Mouse (Mus musculus) 416B (cell line): ENCODE results near the gene Arl8b.
"Not testable (repeated sequence)": the region's sequence is repeated elsewhere in the genome, so short reads cannot be mapped to it uniquely, and the experiment has no call there.

Experiments
- DNase-seq: peaks from one replicate; pipeline ENCODE4 v3.0.0; 2011; ENCODE audit warnings: low read depth

Gene Arl8b

DNA sequence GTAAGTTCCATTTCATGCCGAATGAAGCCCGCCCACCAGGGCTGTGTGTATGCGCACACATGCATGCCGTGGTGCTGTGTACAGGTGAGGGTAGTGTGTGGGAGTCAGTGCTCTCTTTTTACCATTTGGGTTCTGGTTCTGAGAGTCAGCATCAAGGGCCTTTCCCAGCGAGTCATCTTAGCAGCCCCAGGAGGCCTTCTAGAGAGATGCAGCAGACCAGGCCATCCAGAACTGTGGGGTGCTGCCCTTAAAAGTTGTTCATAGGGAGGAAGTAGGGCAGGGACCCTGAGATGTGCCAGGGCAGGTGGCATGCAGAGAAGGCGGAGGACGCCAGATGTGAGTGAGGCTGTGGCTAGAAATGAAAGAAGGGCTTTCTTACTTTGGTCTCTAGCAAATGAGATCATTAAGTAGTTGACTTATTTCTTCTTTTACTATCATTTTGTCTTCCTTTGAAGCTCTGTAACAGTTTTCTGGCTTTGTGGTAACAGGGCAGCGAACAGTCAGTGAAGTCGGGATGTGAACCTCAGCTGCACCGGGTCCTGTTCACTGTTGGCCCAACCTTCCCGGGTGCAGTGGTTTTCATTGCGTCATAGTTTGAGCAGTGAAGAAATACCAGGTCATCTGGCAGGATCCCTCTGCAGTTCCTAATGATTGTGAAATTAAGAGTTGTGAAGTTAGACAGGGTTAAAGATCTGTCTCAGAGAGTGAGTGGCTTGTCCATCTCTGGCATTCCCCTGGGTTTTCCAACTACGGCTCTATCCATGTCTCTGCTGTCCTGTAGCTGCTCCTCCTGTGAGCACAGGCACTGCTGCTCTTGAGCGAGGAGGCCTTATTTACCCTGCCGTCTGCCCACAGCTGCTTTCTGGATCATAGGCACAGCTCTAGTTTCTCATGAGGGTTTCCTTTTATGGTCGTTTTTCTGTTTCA is 53.1 kb downstream of the Arl8b start:
- DNase-seq, result peak; percentile 89

DNA sequence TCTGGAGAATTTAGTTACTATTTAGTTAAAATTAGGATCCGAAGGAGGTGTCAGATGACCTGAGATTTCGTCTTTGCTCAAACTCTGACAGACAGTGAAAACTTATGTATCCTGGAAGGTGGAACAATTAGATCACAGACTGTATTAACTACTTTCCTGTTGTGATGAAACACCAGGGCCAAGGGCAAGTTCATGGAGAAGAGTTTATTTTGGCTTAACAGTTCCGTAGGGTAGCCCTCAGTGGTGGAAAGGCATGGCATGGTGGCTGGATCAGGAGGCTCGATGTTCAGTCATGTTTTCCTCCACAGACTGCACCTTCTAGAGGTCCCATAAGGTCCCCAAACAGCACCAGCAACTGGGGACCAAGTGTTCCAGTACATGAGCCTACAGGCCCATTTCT is 54.2 kb downstream of the Arl8b start:
- no peak for DNase-seq

DNA sequence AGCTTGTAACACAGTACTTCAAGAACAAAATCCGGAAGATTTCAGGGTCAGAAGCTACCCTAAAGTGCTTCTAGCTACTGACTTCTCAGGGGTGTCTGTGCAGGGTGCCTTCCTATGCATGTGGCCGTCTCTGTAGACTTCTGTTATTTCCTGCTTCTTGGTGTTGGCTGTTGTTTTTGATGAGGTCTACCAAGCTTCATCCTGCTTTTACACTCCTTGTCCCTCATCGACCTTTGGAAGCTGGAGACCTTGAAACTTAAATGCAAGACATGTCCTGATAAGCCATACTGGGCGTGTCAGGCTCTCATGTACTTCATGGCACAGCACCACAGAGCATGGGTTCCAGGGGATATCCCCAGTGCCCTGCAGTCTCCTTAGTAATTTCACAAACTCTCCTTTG is 55.1 kb downstream of the Arl8b start:
- DNase-seq, result no peak

DNA sequence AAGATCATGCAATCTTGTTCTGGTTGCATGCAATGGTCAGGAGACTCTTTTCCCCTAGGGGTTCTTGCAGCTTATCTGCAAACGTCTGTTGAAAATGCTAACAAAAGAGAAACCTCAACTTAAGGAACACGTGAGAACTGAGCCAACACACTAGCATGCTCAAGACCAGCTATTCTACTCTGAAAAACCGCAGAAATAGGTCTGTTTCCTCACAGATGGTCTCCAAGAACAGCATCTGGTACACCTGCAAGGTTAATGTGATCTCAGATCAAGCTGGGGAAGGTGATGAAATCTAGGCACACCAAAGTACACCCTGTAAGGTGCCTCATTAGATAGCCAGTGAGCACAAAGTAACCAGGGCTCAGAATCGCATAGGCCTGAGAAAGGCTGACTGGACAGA is 56.5 kb downstream of the Arl8b start:
- DNase-seq, result no peak

DNA sequence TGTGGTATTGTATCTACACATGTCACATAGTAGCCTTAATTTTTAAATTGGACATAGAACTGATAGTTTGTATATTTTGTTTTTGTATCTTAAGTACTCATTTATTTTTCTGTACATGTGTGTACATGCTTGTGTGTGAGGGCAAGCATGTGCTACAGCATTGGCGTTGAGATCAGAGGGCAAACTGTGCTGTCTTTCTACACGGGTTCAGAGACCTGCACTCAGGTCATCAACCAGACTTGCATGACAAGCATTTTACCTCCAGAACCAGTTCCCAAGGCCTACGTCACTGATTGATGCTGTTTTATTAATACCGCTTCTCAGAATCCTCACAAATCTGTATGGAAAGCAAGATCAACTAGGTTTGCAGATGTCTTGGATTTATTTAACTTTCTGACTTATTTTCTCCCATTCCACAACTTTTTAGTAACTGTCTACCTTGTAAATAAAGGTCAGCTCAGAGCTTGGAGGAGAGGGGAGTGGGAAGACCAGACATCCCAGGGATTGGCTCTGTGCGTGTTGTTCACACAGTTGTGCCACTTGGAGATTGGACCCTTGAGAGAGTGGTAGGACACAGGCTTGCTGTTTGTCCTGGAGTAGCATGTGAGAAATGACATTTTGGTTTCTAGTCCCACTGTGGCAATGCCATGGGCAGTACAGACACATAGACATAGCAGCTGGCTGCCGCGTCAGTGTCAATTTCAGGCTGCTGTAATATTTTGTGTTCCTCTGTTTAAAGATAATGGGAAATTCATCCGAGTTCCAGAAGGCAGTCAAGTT is 58.2 kb downstream of the Arl8b start:
- no peak for DNase-seq

DNA sequence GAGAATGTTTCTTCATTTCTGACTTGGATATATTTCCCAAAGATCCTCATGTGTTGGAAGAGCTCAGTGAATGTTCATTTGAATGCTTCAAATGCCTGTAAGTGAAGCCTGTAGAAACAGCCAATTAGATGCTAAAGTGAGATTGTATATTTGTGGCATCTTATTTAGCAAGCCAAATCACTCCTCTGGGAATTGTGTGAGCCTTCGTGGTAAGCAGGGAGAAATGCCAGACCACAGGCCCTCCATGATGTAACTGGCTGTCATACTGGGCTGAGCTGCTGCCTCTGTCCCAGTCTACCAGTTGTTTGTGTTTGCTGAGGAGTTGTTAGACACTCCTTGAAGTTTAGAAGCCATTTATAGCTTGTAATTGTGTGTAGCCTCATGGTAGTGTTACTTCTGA is 60.8 kb downstream of the Arl8b start:
- DNase-seq, result peak; percentile 37

DNA sequence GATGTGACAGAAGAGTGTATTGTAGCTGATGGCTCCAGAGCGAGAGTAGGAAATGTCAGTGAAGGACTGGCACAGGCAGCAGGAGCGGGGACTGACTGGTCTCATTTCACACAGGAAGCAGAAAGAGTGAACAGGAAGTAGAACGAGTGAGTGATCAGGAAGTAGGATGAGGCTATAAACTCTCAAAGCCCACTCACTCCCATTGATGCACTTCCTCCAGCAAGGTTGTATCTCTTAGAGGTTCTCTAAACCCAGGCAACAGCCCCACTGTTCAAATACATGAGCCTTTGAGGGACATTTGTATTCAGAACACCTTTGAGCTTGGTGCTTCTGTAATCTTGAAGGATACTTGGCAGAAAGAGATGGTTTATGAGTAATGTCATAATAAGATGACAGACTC is 61.2 kb downstream of the Arl8b start:
- peak; percentile 57 for DNase-seq

DNA sequence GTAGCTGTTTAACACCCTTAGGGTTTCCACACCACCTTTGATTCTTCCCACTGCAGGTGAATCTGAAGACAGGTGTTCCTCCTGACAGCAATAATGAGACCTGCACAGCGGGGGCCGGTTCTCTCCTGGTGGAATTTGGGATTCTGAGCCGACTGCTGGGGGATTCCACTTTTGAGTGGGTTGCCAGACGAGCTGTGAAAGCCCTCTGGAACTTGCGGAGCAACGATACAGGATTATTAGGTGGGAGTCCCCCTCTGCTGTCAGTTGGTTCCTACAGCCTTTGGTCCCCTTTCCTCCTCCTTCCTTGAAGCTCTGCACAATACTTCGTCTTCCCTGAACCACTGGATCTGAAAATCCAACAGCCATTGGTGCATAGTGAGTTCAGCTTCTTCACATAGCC is 61.9 kb downstream of the Arl8b start:
- no peak for DNase-seq

DNA sequence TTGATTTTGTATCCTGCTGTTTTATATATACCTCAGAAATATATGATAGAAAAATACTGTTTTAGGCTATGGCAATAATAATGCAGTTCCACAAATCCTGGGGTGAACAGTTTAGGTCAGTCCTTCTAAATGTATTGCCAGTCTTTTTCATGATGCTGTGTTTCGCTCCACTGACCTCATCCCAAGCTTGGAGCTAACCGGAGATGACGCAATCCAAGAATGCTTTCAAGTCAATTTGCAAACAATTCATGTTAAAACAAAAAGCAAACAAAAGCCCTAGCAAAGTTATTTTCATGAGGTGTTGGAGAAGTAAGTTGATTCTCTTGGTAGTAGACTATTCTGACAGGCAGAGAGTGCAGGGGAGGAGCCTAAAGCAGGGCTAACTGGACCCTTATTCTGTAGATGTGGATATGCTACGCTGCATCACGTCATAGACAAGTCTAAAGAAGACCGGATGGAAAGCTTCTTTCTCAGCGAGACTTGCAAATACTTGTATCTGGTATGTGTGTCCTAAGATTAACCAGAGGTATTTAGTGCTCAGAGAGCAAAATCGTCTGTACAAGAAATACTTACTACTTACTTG is 69.3 kb downstream of the Arl8b start:
- DNase-seq, result no peak

DNA sequence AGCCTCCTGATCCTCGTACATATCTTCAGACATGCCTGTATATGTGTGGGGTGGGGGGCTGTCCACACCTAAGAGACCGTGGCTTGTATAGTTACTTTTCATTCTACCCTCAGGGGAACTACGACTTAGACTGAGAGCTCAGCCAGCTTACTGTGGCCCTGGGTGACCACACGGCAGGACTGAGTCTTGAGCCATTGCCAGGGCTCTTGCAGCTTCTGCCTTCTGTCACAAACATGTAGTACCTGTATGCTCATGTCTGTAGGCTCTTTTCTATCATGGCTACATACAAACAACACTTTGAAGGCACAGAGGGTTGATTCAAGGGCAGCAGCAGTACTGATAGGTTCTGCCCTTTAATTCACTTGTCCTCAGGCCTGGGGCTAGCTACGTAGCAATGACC is 70.1 kb downstream of the Arl8b start:
- no peak for DNase-seq

DNA sequence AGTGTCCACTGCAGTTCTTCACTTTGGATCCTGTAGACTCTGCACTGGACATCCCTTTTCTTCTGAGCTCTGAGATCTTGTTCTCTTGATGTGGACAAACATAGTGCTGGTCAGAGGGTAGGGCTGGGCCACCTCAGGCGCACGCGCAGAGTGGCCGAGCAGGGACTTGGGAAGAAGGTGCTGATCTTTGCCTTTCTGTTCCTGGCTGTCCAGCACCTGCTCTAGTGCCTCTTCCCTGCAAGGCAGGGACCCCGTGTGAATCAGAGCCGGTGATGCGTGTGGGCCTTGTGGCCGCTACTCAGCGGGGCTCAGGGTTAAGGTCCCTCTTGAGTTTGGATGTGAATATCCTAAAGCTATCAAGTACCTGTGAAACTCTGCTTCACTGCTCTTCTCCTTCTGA is 75.7 kb downstream of the Arl8b start:
- DNase-seq, result no peak

DNA sequence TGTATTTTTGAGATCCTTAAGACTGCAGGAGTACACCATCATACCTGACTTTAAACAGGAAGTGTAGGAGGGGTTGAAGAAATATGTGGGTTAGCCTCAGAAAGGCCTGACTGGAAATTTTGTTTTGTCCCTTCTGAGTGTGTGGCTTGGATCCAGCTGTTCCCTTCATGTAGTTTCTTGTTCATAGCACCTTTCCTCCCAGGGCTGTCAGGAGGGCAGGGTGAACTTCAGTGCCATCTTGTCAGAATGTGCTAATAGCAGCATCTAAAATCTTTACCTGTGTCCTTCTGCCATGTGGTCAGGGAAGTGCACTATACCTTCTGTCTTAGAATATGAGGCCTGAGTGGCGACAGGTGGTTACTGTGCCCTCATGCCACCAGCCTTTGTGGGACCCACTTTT is 78.3 kb downstream of the Arl8b start:
- DNase-seq, result no peak

DNA sequence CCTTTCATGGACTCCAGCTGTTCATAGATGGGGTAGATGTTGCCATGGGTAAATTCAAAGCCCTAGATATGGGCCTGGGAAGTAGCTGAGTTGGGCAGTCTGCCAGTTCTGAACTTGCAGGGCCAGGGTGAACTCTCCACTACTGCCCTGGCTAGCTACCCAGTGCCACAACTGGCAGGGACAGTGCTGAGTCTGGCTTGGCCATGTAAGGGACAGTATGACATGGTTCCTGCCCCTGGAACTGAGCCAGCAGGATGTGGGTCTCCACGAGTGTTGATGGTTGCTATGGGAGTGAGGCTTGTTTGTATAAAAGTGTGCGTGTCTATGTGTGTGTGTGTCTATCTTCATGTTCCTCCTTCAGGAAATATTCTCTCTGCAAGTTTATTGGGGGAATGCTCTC is 79.6 kb downstream of the Arl8b start:
- DNase-seq, result peak; percentile 62

DNA sequence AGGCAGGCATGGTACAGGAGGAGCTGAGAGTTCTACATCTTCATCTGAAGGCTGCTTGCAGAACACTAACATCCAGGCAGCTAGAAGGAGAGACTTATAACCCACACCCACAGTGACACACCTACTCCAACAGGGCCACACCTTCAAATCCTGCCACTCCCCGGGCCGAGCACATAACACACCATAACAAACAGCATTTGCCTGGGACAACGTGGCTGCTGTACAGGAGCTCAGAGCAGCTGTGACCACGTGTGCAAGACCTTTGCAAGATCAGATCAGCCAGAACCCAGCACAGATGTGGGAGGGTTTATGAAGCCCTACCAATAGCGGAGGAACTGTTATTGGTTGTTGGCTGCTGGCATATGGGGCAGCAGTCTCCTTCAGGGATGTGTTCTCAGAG is 83.4 kb downstream of the Arl8b start:
- no peak for DNase-seq

DNA sequence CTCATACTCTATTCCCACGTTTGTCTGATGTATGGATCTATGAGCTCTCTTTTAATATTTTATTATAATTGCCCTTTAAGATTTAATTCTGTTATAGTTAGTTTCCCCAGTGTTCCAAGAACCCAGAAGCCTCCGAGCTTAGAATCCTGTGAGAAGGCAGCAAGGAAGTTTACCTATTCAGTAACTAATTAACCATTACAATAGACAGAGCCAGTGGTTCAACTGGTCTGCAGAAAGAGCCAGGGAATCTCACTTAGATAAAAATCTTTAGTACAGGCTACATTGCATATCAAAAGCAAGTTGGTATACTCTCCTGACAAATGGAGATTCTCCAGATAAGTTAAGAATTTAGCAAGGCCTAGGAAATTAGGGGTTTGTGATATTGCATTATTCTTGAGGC is 86.1 kb downstream of the Arl8b start:
- not testable (repeated sequence) for DNase-seq

DNA sequence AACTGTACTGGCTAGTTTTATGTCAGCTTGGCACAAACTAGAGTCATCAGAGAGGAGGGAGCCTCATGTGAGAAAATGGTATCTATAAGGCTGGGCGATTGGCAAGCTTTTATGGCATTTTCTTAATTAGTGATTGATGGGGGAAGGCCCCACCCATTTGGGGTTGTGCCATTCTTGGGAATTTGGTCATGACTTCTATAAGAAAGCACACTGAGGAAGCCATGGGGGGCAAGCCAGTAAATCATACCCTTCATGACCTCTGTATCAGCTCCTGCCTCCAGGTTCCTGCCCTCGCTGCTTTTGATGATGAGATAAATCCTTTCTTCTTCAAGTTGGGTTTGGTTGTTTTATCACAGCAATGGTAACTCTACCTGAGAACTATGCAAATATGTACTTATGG is 87.5 kb downstream of the Arl8b start:
- DNase-seq, result no peak

DNA sequence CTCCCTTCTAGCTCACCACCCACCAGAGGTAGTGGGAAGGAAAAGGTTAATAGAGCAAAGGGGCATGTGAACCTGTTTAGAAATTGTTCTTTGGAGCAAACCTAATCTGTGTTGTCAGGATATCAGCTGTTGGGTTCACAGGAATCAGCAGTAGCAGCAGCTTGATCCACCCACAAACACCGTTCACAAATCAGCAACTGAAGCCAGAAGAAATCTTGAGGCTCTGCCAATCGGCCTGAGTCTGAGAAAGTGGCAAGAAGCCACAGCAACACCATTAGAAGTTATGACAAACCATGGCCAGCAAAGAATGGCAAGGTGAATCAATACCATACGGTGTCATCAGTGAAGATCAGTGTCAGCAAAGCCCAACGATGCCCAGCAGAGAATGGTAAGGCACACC is 88.4 kb downstream of the Arl8b start:
- no peak for DNase-seq
